7 mouse cellular contexts compared by ENCODE assay signal in genomic region chr19:4838526-4839140, GRCm38 (mm10). TPM values are rescaled to one million over a fixed set of nuclear protein-coding genes. Genes with fewer than 3 reads are reported as not detected.
A peak's percentile ranks its signal among the peaks of the same experiment; 100 is the strongest.
DNase-seq lines count a peak whose midpoint lies in the region; ATAC-seq and TF ChIP-seq lines count a peak whose summit lies in the region.

No protein-coding gene starts in this region.

- TF ChIP-seq POLR2A in spleen, adult 2 months (IDR thresholded peaks at IDR 0.05; ENCODE audit: low read depth, low read length) = no peak

- no peaks in the 10 kb centered on the region for H3K27me3 ChIP-seq in spleen, adult 2 months (ENCODE audit: control insufficient read depth, insufficient read depth, low read length)
- peaks cover 40% of the 10 kb centered on the region for H3K27me3 ChIP-seq in erythroblast, embryonic 14.5 days (ENCODE audit: control insufficient read depth)
- H3K27me3 ChIP-seq in limb, embryonic 15.5 days = peaks cover 28% of the 10 kb centered on the region

- no peaks in the 10 kb centered on the region for H3K9me3 ChIP-seq in erythroblast, embryonic 14.5 days (ENCODE audit: control insufficient read depth, low read length)
- no peaks in the 10 kb centered on the region for H3K9me3 ChIP-seq in limb, embryonic 15.5 days

- H3K9ac ChIP-seq in limb, embryonic 15.5 days = peak overlapping the region; percentile 66

- peaks cover 3% of the 10 kb centered on the region; the same call in 1 of the 2 replicates for H3K4me1 ChIP-seq in spleen, adult 2 months (ENCODE audit: control insufficient read depth, insufficient read depth, insufficient read length)
- peaks cover 53% of the 10 kb centered on the region for H3K4me1 ChIP-seq in erythroblast, embryonic 14.5 days (ENCODE audit: control insufficient read depth)
- peaks cover 16% of the 10 kb centered on the region for H3K4me1 ChIP-seq in limb, embryonic 15.5 days

- DNase-seq in spleen, adult 2 months (ENCODE audit: low read depth in 1 of 2, low spot score in 2 of 2) = no peak
- no peak for DNase-seq in spleen, postnatal 4 days (ENCODE audit: low spot score in 2 of 2)
- DNase-seq in right cerebral cortex, postnatal 10 days (ENCODE audit: low spot score in 2 of 2) = no peak
- DNase-seq in spleen, adult 12 weeks (ENCODE audit: low spot score) = no peak

- H3K36me3 ChIP-seq in spleen, adult 2 months (ENCODE audit: control insufficient read depth, insufficient read depth, low read length) = no peaks in the 10 kb centered on the region
- peaks cover 32% of the 10 kb centered on the region for H3K36me3 ChIP-seq in erythroblast, embryonic 14.5 days (ENCODE audit: control insufficient read depth)
- no peaks in the 10 kb centered on the region for H3K36me3 ChIP-seq in limb, embryonic 15.5 days

- no peak overlapping the region for H3K27ac ChIP-seq in spleen, adult 2 months (ENCODE audit: insufficient read depth, low read length)
- 0 out of 2 replicates have a peak overlapping the region, but pooled peaks have one; percentile 3 for H3K27ac ChIP-seq in limb, embryonic 15.5 days

- no peak for TF ChIP-seq CTCF in spleen, adult 2 months (IDR thresholded peaks at IDR 0.05; ENCODE audit: extremely low read depth, insufficient read depth, insufficient read length, insufficient replicate concordance)

- H3K4me2 ChIP-seq in limb, embryonic 15.5 days = peak overlapping the region; percentile 97

- 30% methylated on average over 10 of the region's 10 CpGs for WGBS in spleen, adult 2 months
- WGBS in limb, embryonic 15.5 days = 31% methylated on average over 10 of the region's 10 CpGs

- ATAC-seq in limb, embryonic 15.5 days (ENCODE audit: insufficient number of reproducible peaks, low FRiP score, low TSS enrichment, low read depth) = no peak
- no peak for ATAC-seq in frontal cortex, adult (ENCODE audit: low TSS enrichment)

- peak overlapping the region; percentile 68 for H3K4me3 ChIP-seq in spleen, adult 2 months (ENCODE audit: extremely low read depth, insufficient read depth, insufficient read length)
- H3K4me3 ChIP-seq in erythroblast, embryonic 14.5 days (replicated peaks) = peak overlapping the region; percentile 71
- H3K4me3 ChIP-seq in limb, embryonic 15.5 days = peak overlapping the region; percentile 63

RNA-seq across cellular contexts. Expression of gene Ccs, which starts 0.5 kb away (rescaled TPM):
- 19.3 and 20.8 TPM in 2 replicates for polyA plus RNA-seq in spleen, adult 2 months (2012; rRNA removed)
- 19.1 and 28.1 TPM in 2 replicates for polyA plus RNA-seq in erythroblast, embryonic 14.5 days (2012)
- 63.7 and 63.9 TPM in 2 replicates for polyA plus RNA-seq in limb, embryonic 15.5 days (2015; fragmentation: Nextera tagmentation; extraction: Ambion mirVana)

RNA-seq across cellular contexts. Expression of gene Ccdc87, which starts 0.5 kb away (rescaled TPM):
- 0.02 TPM in 2 replicates for polyA plus RNA-seq in spleen, adult 2 months (2012; rRNA removed)
- polyA plus RNA-seq in erythroblast, embryonic 14.5 days (2012) = 0.01 TPM in 1 of 2 replicates, not detected in the other
- polyA plus RNA-seq in limb, embryonic 15.5 days (2015; fragmentation: Nextera tagmentation; extraction: Ambion mirVana) = 0.16 TPM in 1 of 2 replicates, not detected in the other

RNA-seq across cellular contexts. Expression of gene Ctsf, which starts 16.3 kb away (rescaled TPM):
- polyA plus RNA-seq in spleen, adult 2 months (2012; rRNA removed) = 31.3 and 35.0 TPM in 2 replicates
- polyA plus RNA-seq in erythroblast, embryonic 14.5 days (2012) = 12.0 and 15.6 TPM in 2 replicates
- polyA plus RNA-seq in limb, embryonic 15.5 days (2015; fragmentation: Nextera tagmentation; extraction: Ambion mirVana) = 48.6 and 49.4 TPM in 2 replicates

RNA-seq across cellular contexts. Expression of gene Rbm14, which starts 27.2 kb away (rescaled TPM):
- 50.0 and 69.3 TPM in 2 replicates for polyA plus RNA-seq in spleen, adult 2 months (2012; rRNA removed)
- 3.8 and 5.1 TPM in 2 replicates for polyA plus RNA-seq in erythroblast, embryonic 14.5 days (2012)
- 70.3 and 70.7 TPM in 2 replicates for polyA plus RNA-seq in limb, embryonic 15.5 days (2015; fragmentation: Nextera tagmentation; extraction: Ambion mirVana)

RNA-seq across cellular contexts. Expression of gene Gm21992, which starts 27.2 kb away (rescaled TPM):
- polyA plus RNA-seq in spleen, adult 2 months (2012; rRNA removed) = 12.0 and 15.0 TPM in 2 replicates
- polyA plus RNA-seq in erythroblast, embryonic 14.5 days (2012) = 0.19 and 0.62 TPM in 2 replicates
- 31.2 and 31.5 TPM in 2 replicates for polyA plus RNA-seq in limb, embryonic 15.5 days (2015; fragmentation: Nextera tagmentation; extraction: Ambion mirVana)
